Mouse (Mus musculus) midbrain, embryonic 15.5 days (tissue): Measurements from ENCODE around the gene Tada2b. TPM values are rescaled to one million over a fixed set of nuclear protein-coding genes. Genes with fewer than 3 reads are reported as not detected.
A peak's percentile ranks its signal among the peaks of the same experiment; 100 is the strongest.

ENCODE experiments used
- ATAC-seq: fragments of 200-750 bp; cut with Nextera tagmentation; replicated peaks from 2 replicates; pipeline ENCODE4 v1.8.0; 2017; ENCODE audit warnings: moderate TSS enrichment
- H3K27ac ChIP-seq: fragments of 300-500 bp; sonication (generic); 2 replicates; pipeline ENCODE4 v1.5.1; 2015; ENCODE audit warnings: mild to moderate bottlenecking, inconsistent platforms
- H3K27me3 ChIP-seq: fragments of 300-500 bp; sonication (generic); replicated peaks from 2 replicates; pipeline ENCODE4 v1.6.1; 2015; ENCODE audit warnings: inconsistent platforms
- H3K36me3 ChIP-seq: fragments of 300-500 bp; sonication (generic); replicated peaks from 2 replicates; pipeline ENCODE4 v1.6.1; 2015; ENCODE audit warnings: inconsistent platforms
- H3K4me1 ChIP-seq: fragments of 300-500 bp; sonication (generic); 2 replicates; pipeline ENCODE4 v1.6.1; 2015; ENCODE audit warnings: inconsistent platforms
- H3K4me2 ChIP-seq: fragments of 300-500 bp; sonication (generic); 2 replicates; pipeline ENCODE4 v1.6.1; 2015; ENCODE audit warnings: inconsistent platforms, mild to moderate bottlenecking, moderate library complexity
- H3K4me3 ChIP-seq: fragments of 300-500 bp; sonication (generic); 2 replicates; pipeline ENCODE4 v1.5.1; 2015; ENCODE audit warnings: mild to moderate bottlenecking, inconsistent platforms
- H3K9ac ChIP-seq: fragments of 300-500 bp; sonication (generic); 2 replicates; pipeline ENCODE4 v1.6.1; 2015; ENCODE audit warnings: mild to moderate bottlenecking, inconsistent platforms
- H3K9me3 ChIP-seq: fragments of 300-500 bp; sonication (generic); 2 replicates; pipeline ENCODE4 v1.6.1; 2016; ENCODE audit warnings: inconsistent platforms
- WGBS: fragments of 180-500 bp; shearing (Covaris S2); methylation state at CpG from one replicate; pipeline ENCODE4 v1.1.7; 2015; ENCODE audit warnings: mixed read lengths; 5-methylcytosine and 5-hydroxymethylcytosine counted together
- polyA plus RNA-seq: library from polyadenylated mRNA; unstranded; fragments of >200 nt; fragmentation: Nextera tagmentation; extraction: Ambion mirVana; gene quantifications from 2 replicates; pipeline ENCODE4 v1.2.1, GENCODE M21; 2015

Tada2b gene
- polyA plus RNA-seq, 1 experiment from 2014 or later = 3.2 TPM

DNA sequence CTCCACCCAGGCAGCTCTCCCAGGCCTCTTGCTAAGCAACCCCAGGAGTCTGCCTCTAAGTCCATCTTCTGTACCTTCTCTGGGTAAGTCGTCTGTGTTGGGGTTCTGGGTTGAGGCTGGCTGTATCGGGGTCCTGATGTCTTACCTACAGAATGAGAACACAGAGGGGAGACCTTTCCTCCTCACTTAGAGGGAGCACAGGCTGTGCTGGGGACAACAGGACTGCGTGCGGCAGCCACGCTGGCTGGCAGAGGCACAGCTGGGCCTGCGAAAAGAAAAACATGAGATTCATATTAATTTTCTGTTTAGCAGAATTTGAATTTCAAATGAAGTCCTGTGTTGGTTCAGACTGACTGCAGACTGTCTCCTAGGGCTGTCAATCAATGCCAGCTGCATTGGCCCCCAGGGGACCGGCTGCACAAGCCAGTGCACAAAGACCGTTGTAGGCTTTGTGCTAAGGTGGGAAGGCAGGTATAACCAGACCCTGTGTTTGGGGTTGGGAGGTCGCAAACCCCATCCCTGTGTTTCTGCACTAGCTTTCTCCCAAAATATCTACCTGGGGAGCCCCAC lies 49.6 kb downstream of the Tada2b start:
- Histone ChIP-seq H3K9me3 (no peaks in the 10 kb centered on the region), H3K4me2 (no peak overlapping the region), H3K36me3 (no peaks in the 10 kb centered on the region), H3K27ac (peak overlapping the region; percentile 76), H3K9ac (no peak overlapping the region), H3K4me3 (no peak overlapping the region), H3K27me3 (no peaks in the 10 kb centered on the region), H3K4me1 (peaks cover 14% of the 10 kb centered on the region)
- peak; percentile 76 for ATAC-seq
- whole genome bisulfite sequencing = 45% methylated on average over 9 of the region's 9 CpGs

DNA sequence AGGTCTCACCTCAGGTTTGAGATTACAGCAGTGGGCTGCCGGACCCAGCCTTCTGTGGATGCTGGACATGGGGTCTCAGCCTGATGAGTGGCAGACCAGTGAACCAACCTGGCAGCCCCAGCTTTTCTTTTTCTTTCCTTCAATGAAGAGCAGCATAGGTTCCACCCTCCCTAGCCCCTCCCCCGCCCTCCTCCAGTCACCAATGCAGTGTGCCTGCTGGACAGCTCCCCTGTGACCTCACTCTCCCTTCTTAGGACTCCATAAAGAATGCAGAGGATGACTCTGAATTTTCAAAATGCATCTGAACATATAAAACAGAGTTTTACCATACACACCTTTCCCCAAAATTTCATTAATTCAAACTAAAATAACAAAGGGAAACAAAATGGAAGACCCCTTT lies 52.4 kb downstream of the Tada2b start:
- 47% methylated on average over 2 of the region's 2 CpGs for WGBS
- no peaks in the 10 kb centered on the region for H3K36me3 ChIP-seq
- no peak overlapping the region for H3K4me2 ChIP-seq
- no peak for ATAC-seq
- H3K9ac ChIP-seq = no peak overlapping the region
- no peak overlapping the region for H3K4me3 ChIP-seq
- no peaks in the 10 kb centered on the region for H3K9me3 ChIP-seq
- H3K27me3 ChIP-seq = no peaks in the 10 kb centered on the region
- H3K27ac ChIP-seq = no peak overlapping the region
- H3K4me1 ChIP-seq = peaks cover 19% of the 10 kb centered on the region

DNA sequence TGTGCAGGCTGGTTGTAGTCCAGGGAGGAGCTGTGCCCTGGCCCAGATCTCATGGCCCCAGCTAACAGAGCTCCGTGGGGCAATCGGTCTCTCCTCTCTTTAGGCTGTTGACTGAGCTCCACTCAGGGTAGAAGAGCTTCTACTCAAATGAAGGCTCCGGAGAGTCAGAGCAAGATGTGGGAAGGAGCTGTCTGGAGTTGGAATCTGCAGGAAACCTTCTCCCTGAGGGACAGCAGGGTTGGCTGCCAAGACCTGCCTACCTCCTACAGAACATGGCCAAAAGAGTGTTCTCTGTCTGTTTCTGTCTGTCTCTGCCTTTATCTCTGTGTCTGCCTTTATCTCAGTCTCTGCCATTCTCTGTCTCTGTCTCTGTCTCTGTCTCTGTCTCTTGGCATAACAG lies 54.5 kb downstream of the Tada2b start:
- H3K27ac ChIP-seq = no peak overlapping the region
- H3K4me2 ChIP-seq = no peak overlapping the region
- no peak overlapping the region for H3K9ac ChIP-seq
- H3K9me3 ChIP-seq = no peaks in the 10 kb centered on the region
- ATAC-seq = no peak
- no peaks in the 10 kb centered on the region for H3K27me3 ChIP-seq
- WGBS = 87% methylated on average over 3 of the region's 3 CpGs
- H3K4me3 ChIP-seq = no peak overlapping the region
- H3K36me3 ChIP-seq = no peaks in the 10 kb centered on the region
- H3K4me1 ChIP-seq = peaks cover 13% of the 10 kb centered on the region

DNA sequence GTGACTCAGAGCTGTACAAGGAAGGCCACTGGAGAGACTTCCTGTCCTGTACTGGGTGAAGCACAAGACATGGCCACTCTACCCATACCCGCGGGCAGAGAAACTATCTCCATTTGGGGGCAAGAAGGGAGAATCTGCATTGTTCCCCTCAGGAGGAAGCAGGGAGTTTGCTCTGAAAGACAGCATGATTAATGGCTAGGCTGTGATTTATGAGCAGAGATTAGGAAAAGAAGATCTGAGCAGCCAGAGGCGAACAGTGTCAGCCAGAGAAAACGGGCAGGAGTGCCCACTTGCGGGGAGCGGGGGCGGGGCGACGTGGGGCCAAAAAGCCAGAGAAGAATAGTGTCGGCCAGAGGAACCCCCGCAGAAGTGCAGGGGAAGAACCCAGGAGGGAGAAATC lies 56.3 kb downstream of the Tada2b start:
- Histone ChIP-seq H3K36me3 (no peaks in the 10 kb centered on the region), H3K9me3 (no peaks in the 10 kb centered on the region), H3K4me3 (no peak overlapping the region), H3K9ac (no peak overlapping the region), H3K27ac (no peak overlapping the region), H3K27me3 (no peaks in the 10 kb centered on the region), H3K4me1 (peaks cover 8% of the 10 kb centered on the region; the same call in 1 of the 2 replicates), H3K4me2 (no peak overlapping the region)
- 51% methylated on average over 11 of the region's 11 CpGs for WGBS
- ATAC-seq = no peak

DNA sequence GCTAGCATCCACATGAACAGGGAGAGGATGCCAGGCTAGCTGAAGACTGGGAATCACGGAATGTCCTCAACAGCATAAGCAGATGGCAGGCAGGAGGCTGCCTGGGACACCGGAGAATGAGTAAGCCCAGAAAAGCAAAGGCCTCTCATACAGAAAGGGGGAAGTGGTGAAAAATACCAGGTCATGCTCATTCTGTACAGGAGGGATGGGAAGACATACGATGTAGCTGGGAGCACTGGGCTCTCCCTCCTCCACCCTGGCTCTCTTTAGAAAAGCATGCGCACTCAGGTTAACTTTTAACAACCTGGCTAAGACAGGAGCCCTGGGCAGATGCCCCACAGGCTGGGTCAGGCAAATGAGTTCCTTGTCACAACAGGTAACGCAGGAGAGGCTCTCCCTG lies 57.7 kb downstream of the Tada2b start:
- Histone ChIP-seq H3K4me2 (no peak overlapping the region), H3K27ac (no peak overlapping the region), H3K4me3 (no peak overlapping the region), H3K9ac (no peak overlapping the region), H3K4me1 (peaks cover 8% of the 10 kb centered on the region; the same call in 1 of the 2 replicates), H3K27me3 (no peaks in the 10 kb centered on the region), H3K36me3 (no peaks in the 10 kb centered on the region), H3K9me3 (no peaks in the 10 kb centered on the region)
- 85% methylated on average over 5 of the region's 5 CpGs for WGBS
- no peak for ATAC-seq

DNA sequence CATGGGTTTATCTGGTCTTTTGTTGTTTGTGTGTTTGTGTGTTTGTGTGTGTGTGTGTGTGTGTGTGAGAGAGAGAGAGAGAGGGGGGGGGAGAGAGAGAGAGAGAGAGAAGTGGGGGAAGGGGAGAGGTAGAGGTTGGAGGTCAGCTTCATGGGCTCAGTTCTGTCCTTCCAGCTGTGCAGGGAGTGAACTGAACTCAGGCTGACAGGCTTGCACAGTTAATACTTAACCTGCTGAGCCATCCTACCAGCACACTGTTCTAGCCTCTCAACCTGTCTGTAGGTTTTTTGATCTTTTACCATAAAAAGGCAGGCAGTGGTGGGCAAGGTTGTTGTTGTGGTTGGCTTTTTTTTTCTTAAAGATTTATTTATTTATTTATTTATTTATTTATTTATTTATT lies 59.4 kb downstream of the Tada2b start:
- H3K27me3 ChIP-seq = no peaks in the 10 kb centered on the region
- ATAC-seq = no peak
- no peaks in the 10 kb centered on the region for H3K9me3 ChIP-seq
- no peak overlapping the region for H3K9ac ChIP-seq
- H3K4me2 ChIP-seq = no peak overlapping the region
- no peak overlapping the region for H3K4me3 ChIP-seq
- no peaks in the 10 kb centered on the region for H3K36me3 ChIP-seq
- no peak overlapping the region for H3K27ac ChIP-seq
- peaks cover 5% of the 10 kb centered on the region; the same call in 1 of the 2 replicates for H3K4me1 ChIP-seq

Other genes with a start within 250 kb of the Tada2b start
- gene Sorcs2, start 86.1 kb downstream of the Tada2b start, polyA plus RNA-seq = 21.9 and 22.0 TPM in 2 replicates
- 41.0 and 43.0 TPM in 2 replicates for gene Grpel1, start 19.3 kb downstream of the Tada2b start, polyA plus RNA-seq
- gene Ccdc96, start 303 bp upstream of the Tada2b start, polyA plus RNA-seq = 3.5 TPM in 2 replicates
- gene Tbc1d14, start 109.0 kb upstream of the Tada2b start, polyA plus RNA-seq = 70.4 and 75.0 TPM in 2 replicates
- 40.3 and 44.0 TPM in 2 replicates for gene D5Ertd579e, start 211.7 kb upstream of the Tada2b start, polyA plus RNA-seq